Mouse (Mus musculus) CD4-positive, CD25-positive, alpha-beta regulatory T cell, adult 4 months (primary cell): ENCODE results near the gene Wnt11. TPM values are rescaled to one million over a fixed set of nuclear protein-coding genes. Genes with fewer than 3 reads are reported as not detected.

Source experiments
- ATAC-seq: one replicate; pipeline ENCODE4 v1.8.0; 2017
- polyA plus RNA-seq, 2 experiments: library from polyadenylated mRNA; unstranded; fragments of 100-300 nt; shearing (Covaris generic); gene quantifications; one replicate each; pipeline ENCODE4 v1.2.1; 2017

The Wnt11 gene
- polyA plus RNA-seq, result not detected

DNA sequence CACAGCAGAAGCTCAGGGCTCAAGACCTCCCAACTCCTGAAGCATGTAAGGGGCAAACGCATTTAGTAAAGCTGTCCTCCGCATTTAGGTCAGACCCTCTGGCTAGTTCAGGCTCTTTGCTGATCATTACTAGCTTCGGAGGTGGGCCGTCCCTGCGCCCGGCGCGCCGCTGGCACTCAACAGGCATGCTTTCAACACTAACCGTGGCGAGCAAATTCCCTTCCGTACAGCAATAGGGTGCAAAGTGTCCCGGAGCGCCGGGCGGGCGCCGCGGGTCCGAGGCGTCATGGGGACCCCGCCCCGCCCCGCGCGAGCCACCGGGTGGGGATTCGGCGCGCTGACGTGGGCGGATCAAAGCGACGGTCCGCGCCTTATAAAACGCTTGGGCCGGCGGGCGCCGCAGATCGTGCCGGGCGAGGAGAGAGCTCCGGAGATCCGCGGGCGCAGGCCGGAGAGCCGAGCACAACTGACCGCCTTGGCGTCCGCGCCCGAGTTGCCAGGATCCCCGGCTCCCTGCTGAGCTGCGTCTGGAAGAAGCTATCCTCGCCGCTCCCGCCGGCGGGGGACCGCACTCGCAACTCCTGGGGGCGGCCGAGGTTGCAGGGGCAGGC lies at the start of gene Wnt11:
Wnt11 (plus strand) TSS at position 402 of the 611 bp plus-strand sequence.
- no peak for ATAC-seq

GRCm38 (mm10) chr7:98786792-98787612 lies 47.9 kb upstream of the Wnt11 start:
- no peak for ATAC-seq

DNA sequence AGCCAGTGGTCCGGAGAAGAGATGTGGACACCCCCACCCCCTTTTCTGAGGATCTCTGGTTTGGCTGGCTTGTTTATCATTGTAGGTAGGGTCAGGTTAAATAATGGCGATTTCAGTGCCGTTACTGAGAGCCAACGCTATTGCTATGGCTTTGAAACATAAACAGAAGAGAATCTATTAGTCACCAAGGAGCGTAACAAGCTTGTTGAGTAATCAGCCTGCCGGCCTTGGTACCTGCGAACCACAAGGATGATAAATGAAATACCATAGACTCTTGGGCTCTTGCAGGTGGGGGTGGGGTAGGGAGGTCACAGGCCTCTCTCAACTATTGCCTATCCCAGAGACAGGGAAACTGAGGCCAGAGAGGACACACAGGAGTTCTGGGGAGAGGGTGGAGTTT lies 46.2 kb upstream of the Wnt11 start:
- ATAC-seq, result no peak

- no peak for ATAC-seq
Observed at GRCm38 (mm10) chr7:98789121-98789520, 45.8 kb upstream of the Wnt11 start.

DNA sequence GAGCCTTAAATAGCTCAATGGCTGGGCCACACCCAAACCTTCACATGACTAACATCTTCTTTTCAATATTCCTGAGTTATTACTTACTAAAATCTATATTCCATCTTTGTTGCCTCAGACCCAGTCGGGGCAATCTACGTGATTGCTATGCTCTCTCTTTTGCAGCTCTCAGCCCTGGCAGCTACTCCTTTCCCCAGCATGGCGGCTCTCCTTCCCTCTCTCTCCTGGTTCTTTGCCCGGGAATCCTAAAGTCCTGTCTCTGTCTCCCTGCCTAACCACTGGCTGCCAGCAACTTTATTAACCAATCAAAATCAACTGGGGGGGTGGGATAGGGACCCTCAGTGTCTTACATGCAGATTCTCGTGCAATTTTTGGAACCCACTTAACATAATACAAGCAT lies 43.0 kb upstream of the Wnt11 start:
- ATAC-seq, result no peak

DNA sequence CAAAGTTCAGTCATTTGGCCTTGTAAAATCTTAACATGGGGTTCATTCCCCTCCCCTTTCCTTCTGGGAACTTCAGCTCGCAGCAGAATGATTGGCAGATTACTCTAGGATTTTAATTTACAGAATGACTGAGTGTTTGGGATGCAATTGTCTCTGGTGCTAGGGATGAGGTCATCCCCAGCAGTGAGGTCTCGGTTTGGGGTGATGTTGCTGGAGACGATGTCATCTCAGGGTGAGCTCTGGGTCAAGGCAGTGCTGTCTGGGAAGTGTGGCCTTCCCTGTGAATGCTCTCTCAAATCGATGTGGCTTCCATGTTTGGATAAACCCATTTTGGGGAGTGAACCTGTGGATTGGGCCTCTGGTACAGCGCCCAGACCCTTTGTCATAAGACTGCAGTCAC lies 41.1 kb upstream of the Wnt11 start:
- ATAC-seq, result no peak

DNA sequence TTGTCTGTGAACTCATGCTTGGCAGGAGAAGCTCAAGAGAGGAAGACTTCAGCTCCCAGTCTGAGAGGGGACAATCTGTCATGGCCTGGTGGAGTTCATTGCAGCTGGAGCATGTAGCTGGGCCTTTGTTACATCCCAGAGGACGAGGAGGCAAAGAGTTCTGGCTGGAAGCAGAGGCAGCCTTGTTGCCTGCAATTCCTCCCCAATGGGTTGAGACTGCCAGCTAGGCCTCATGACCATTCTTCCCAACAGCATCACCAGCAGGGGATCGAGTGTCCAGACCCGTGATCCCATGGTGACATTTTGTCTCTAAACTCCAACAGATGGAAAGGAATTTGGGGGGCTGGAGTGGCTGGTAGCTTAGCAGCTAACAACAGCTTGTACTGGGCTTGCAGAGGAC lies 40.5 kb upstream of the Wnt11 start:
- ATAC-seq, result no peak

GRCm38 (mm10) chr7:98795637-98796036 lies 39.3 kb upstream of the Wnt11 start:
- no peak for ATAC-seq

- no peak for ATAC-seq
Observed at GRCm38 (mm10) chr7:98797347-98798133, 37.4 kb upstream of the Wnt11 start.

DNA sequence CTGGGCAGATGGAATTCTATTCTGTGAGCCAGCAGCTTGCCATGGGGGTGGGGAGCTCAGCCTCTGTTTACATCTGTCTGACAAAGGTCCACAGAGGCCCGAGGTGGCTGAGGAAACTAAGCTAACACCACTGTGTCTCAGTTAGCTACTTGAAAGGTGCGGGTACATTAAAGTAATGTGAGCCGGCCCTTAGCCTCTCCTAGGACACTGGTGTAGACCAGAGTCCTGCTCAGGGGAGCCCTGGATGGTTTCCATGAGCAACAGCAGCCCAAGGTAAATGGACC lies 36.8 kb upstream of the Wnt11 start:
- no peak for ATAC-seq

GRCm38 (mm10) chr7:98800435-98800834 lies 34.5 kb upstream of the Wnt11 start:
- ATAC-seq, result no peak

DNA sequence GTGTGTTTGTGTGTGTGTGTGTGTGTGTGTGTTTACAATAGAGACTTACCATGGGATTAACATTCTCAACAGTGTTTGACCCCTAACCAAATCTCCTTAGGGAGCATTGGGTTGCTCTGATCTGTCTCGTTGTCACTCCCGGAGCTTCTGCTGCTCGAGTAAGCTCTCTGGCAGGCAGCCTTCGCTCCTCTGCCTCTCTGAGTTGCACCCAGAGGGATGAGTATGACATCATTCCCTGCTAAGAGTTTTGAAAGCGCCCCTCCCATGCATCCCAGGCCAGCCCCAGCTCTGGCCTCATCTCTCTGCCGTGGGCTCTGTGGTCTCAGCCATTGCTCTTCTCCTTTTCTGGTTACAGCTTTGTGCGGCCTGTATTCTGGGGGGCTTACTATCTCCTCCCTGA lies 33.8 kb upstream of the Wnt11 start:
- ATAC-seq, result no peak

DNA sequence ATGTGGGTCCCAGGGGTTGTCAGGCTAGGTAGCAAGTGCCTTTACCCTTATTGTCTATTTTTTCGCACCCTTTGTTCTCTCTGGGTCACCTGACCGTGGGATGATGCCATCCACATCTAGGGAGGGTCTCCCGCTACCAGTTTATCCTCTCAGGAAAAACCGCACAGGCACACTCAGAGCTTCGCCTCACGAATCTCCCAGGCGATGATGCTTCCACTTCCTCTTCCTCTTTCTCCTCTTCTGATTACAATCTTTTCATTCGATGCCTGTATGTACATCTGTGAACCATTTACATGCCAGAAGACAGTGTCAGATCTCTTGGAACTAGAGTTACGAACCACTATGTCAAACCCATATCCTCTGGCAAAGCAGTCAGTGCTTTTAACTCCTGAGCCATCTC lies 31.7 kb upstream of the Wnt11 start:
- ATAC-seq, result no peak

DNA sequence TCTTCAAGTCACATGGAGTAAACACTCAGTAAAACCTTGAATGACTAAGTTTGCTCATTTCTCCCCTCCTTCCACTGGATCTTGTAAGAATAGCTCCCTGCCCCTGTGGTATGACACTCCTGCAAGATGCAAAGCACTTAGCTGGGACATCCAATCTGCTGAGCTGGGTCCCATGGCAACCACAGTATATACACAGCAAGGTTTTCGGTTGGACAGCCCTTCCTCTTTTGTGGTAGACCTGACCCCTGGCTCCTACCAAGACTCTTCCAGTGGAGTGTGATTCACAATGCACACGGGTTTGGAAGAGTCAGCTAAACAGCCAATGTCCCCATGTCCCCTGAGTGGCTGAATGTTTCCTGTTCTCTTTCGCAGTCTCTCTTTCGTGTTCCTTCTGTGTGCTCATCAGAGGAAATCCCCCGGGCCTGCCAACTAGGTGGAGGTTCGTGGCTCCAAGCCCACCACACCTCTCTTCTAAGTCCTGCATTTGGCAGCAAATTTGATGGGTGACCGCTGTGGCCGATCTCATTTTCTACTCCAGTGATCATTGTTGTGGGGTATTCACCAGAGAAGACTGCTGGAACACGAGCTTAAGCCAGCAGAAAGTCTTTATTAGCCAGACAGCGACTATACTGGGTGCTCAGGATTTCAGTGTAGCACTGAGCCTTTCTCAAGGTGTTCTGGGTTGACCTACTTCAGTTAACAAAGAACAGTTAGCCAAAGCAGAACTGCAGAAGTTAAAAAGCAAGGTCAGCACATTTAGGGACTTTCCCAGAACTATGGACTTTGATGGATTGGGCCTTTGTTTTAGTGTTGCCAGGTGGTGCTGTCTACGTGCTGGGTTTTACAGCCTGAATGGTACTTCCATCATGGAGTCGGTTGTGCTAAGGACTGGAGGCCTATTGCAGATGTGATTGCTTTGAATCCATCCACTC lies 29.8 kb upstream of the Wnt11 start:
- ATAC-seq, result no peak

GRCm38 (mm10) chr7:98806961-98807360 lies 28.0 kb upstream of the Wnt11 start:
- no peak for ATAC-seq

GRCm38 (mm10) chr7:98809372-98809771 lies 25.5 kb upstream of the Wnt11 start:
- no peak for ATAC-seq

DNA sequence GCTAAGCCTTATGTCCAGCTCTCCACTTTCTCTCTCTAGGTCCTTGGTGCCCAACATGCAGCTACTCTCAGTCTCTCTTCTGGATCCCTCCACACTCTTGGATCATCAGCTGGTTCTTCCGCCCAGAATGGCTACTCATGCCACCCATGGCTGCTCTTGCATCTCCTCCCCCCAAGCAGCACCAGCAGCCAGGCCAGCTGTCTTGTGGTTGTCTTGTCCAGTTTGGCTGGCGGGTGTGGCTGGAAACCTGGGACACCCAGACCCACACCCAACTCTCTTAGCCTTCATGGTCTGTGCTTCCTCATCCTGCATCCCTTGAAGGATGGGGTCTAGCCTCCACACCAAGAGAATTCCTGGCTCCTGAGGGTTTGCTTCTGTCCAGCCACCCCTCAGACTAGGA lies 24.3 kb upstream of the Wnt11 start:
- ATAC-seq, result no peak

DNA sequence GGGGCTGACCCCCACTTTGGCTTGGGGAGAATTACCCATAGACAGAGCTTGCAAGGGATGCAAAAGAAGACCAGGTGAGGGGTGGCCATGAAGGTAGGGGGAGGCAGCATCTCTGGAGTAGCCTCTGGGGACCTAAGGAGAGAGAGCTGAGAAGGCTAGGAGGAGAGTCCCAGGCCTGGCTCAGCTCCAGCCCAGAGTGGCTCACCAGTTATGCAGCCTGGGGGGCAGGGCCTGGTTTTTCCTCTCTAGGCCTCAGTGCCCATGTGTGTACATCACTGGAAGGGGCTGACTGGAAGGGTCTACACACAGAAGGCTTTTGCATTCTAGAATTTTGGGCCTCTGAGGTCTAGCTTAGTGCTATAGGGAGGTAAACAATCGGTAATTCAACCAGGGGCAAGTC lies 14.4 kb upstream of the Wnt11 start:
- ATAC-seq, result no peak

- ATAC-seq, result no peak
Observed at GRCm38 (mm10) chr7:98822881-98823280, 12.0 kb upstream of the Wnt11 start.

GRCm38 (mm10) chr7:98823896-98824822 lies 10.8 kb upstream of the Wnt11 start:
- no peak for ATAC-seq

- ATAC-seq, result no peak
Observed at GRCm38 (mm10) chr7:98828052-98828451, 6.9 kb upstream of the Wnt11 start.

GRCm38 (mm10) chr7:98828876-98829275 lies 6.0 kb upstream of the Wnt11 start:
- no peak for ATAC-seq
